Mouse (Mus musculus) olfactory bulb, adult 2 months (tissue): Measurements from ENCODE around the gene St7. TPM values are rescaled to one million over a fixed set of nuclear protein-coding genes. Genes with fewer than 3 reads are reported as not detected.

Experiments
- H3K27ac ChIP-seq: fragments of 200-500 bp; 2 replicates; pipeline ENCODE4 v1.5.1; 2012; ENCODE audit warnings: low read depth, low read length; ENCODE audit not compliant: insufficient read depth
- H3K4me1 ChIP-seq: fragments of 200-500 bp; 2 replicates; pipeline ENCODE4 v1.6.1; 2012; ENCODE audit warnings: low read length; ENCODE audit not compliant: control insufficient read depth, insufficient read depth
- H3K4me3 ChIP-seq: fragments of 200-500 bp; 2 replicates; pipeline ENCODE4 v1.5.1; 2012; ENCODE audit warnings: mild to moderate bottlenecking, low read depth, low read length, moderate library complexity; ENCODE audit not compliant: insufficient read depth
- CTCF ChIP-seq: fragments of 200-500 bp; IDR thresholded peaks from 2 replicates; pipeline ENCODE4 v1.5.1; 2012; ENCODE audit warnings: low read depth, mild to moderate bottlenecking, low read length, moderate library complexity; ENCODE audit not compliant: insufficient read depth
- POLR2A ChIP-seq: fragments of 200-500 bp; IDR thresholded peaks from 2 replicates; pipeline ENCODE4 v1.6.1; 2012; ENCODE audit warnings: mild to moderate bottlenecking, low read depth, low read length, moderate library complexity; ENCODE audit not compliant: insufficient read depth
- WGBS: fragments of 180-500 bp; shearing (Covaris S2); methylation state at CpG from one replicate; pipeline ENCODE4 v1.1.7; 2018; 5-methylcytosine and 5-hydroxymethylcytosine counted together
- polyA plus RNA-seq: library from polyadenylated mRNA; stranded (reverse); fragments of >200 nt; gene quantifications from 2 replicates; pipeline ENCODE4 v1.2.4, GENCODE M21; 2012; ENCODE audit warnings: low replicate concordance; ENCODE audit not compliant: missing spikeins, insufficient read depth, insufficient read length

St7 gene
- polyA plus RNA-seq: not detected in 2 replicates

- WGBS: 93% methylated on average over 7 of the region's 7 CpGs
- peak within 1 kb of the TSS; percentile 89 for H3K4me3 ChIP-seq
- TF ChIP-seq POLR2A: no peak
- TF ChIP-seq CTCF: no peak
- H3K27ac ChIP-seq: no peak within 1 kb of the TSS
- H3K4me1 ChIP-seq: no peaks in the 10 kb centered on the region
These were observed at the start of gene St7 for GRCm38 (mm10) chr6:17692647-17693046. Gene St7, plus strand, starts transcription at chr6:17692933.

- no peak overlapping the region for H3K4me3 ChIP-seq
- TF ChIP-seq CTCF: no peak
- no peaks in the 10 kb centered on the region for H3K4me1 ChIP-seq
- no peak overlapping the region for H3K27ac ChIP-seq
- 70% methylated on average over 3 of the region's 3 CpGs for WGBS
These were observed 46.6 kb upstream of the St7 start for GRCm38 (mm10) chr6:17646107-17646506.

- Histone ChIP-seq H3K4me3 (no peak overlapping the region), H3K27ac (no peak overlapping the region), H3K4me1 (no peaks in the 10 kb centered on the region)
- TF ChIP-seq CTCF (no peak), POLR2A (no peak)
- WGBS: 83% methylated on average over 2 of the region's 2 CpGs
These were observed 40.6 kb upstream of the St7 start for GRCm38 (mm10) chr6:17652132-17652531.

GRCm38 (mm10) chr6:17655080-17655479 is 37.7 kb upstream of the St7 start:
- TF ChIP-seq CTCF (no peak), POLR2A (no peak)
- no peak overlapping the region for H3K4me3 ChIP-seq
- 92% methylated on average over 2 of the region's 2 CpGs for WGBS
- no peaks in the 10 kb centered on the region for H3K4me1 ChIP-seq
- H3K27ac ChIP-seq: no peak overlapping the region

- WGBS: 65% methylated on average over 1 of the region's 1 CpGs
- no peaks in the 10 kb centered on the region for H3K4me1 ChIP-seq
- no peak overlapping the region for H3K27ac ChIP-seq
- no peak for TF ChIP-seq CTCF
- TF ChIP-seq POLR2A: no peak
- H3K4me3 ChIP-seq: no peak overlapping the region
These were observed 35.4 kb upstream of the St7 start for GRCm38 (mm10) chr6:17657308-17657707.

- TF ChIP-seq CTCF (no peak), POLR2A (no peak)
These were observed 27.4 kb upstream of the St7 start for GRCm38 (mm10) chr6:17665348-17665747.

GRCm38 (mm10) chr6:17666024-17666423 is 26.7 kb upstream of the St7 start:
- H3K4me1 ChIP-seq: no peaks in the 10 kb centered on the region
- no peak overlapping the region for H3K27ac ChIP-seq
- TF ChIP-seq CTCF (no peak), POLR2A (no peak)
- H3K4me3 ChIP-seq: no peak overlapping the region

More at GRCm38 (mm10) chr6:17665348-17665747, 27.4 kb upstream of the St7 start:
- no peak overlapping the region for H3K4me3 ChIP-seq
- H3K4me1 ChIP-seq: no peaks in the 10 kb centered on the region
- 88% methylated on average over 7 of the region's 7 CpGs for WGBS
- no peak overlapping the region for H3K27ac ChIP-seq

- Histone ChIP-seq H3K4me1 (no peaks in the 10 kb centered on the region), H3K27ac (no peak overlapping the region), H3K4me3 (no peak overlapping the region)
- TF ChIP-seq POLR2A (no peak), CTCF (no peak)
- 81% methylated on average over 3 of the region's 3 CpGs for WGBS
These were observed 24.9 kb upstream of the St7 start for GRCm38 (mm10) chr6:17667813-17668212.

GRCm38 (mm10) chr6:17668334-17668733 is 24.4 kb upstream of the St7 start:
- 96% methylated on average over 12 of the region's 12 CpGs for WGBS
- Histone ChIP-seq H3K27ac (no peak overlapping the region), H3K4me3 (no peak overlapping the region), H3K4me1 (no peaks in the 10 kb centered on the region)
- no peak for TF ChIP-seq POLR2A
- TF ChIP-seq CTCF: no peak

GRCm38 (mm10) chr6:17669826-17670225 is 22.9 kb upstream of the St7 start:
- no peak overlapping the region for H3K27ac ChIP-seq
- WGBS: 67% methylated on average over 2 of the region's 2 CpGs
- H3K4me3 ChIP-seq: no peak overlapping the region
- TF ChIP-seq CTCF (no peak), POLR2A (no peak)
- H3K4me1 ChIP-seq: no peaks in the 10 kb centered on the region
